Mouse (Mus musculus) right cerebral cortex, adult 18-20 months (tissue): ENCODE measurements around the gene Mtln.

Experiments
- DNase-seq: peaks from one replicate; pipeline ENCODE4 v3.0.0; 2022; ENCODE audit warnings: mixed read lengths

Gene Mtln

DNA sequence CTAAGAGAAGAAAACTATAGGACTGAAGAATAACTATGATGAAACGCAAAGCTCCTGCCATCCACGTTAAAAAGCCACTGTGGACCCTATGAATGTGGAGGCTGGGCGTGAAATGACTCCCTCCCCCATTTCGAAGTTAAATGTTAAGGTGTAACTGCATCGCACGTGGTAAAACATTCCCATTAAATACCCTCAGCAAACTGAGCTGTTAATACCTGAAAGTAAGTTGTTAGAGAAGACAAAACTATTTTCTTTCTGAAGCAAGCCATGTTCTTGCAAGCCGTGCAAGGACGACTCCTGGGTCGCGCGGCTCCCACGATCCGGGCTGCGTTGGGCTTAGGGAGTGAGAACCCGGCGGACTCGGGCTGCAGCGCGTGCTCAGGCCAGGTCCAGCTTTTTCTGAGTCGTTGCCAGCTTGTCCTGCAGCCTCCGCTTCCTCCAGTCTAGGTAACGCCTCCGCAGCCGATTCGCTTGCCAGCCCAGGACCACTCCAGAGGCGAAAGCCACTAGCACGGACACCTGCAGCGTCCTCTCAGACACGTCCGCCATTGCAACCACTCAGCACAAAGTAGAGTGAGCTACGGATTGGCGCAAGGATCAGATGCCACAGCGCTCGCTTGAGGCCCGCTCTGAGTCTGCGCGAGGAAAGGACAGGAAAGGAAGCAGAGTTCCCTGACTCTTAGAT is at the start of gene Mtln:
Mtln (minus strand) TSS at position 570 of the 685 bp plus-strand sequence.
- DNase-seq: peak; percentile 94

GRCm38 (mm10) chr2:127841402-127841801 is 49.1 kb upstream of the Mtln start:
- no peak for DNase-seq

- no peak for DNase-seq
Observed at GRCm38 (mm10) chr2:127839425-127839824, 47.1 kb upstream of the Mtln start.

DNA sequence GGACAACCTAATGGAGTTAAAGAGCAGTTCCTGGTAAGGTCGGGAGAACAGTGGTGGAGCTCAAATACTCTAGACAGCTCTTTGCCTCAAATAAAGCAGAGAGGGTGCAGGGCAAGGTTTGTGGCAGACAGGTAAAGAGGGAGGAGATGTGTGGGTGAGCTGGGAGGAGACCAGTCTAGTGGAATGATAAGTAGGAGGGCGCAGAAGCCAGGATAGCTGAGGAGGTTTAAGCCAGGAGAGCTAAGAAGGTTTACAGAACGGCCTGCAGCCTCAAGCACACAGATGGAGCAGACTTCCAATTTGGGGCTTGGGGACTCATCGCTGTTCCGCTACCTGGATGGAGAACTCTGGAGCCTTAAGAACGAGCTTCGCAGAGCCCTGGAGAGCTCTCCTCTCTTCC is 46.3 kb upstream of the Mtln start, which contains the start of gene Acoxl:
Acoxl (plus strand) TSS at position 301 of the 400 bp plus-strand sequence.
- no peak for DNase-seq

DNA sequence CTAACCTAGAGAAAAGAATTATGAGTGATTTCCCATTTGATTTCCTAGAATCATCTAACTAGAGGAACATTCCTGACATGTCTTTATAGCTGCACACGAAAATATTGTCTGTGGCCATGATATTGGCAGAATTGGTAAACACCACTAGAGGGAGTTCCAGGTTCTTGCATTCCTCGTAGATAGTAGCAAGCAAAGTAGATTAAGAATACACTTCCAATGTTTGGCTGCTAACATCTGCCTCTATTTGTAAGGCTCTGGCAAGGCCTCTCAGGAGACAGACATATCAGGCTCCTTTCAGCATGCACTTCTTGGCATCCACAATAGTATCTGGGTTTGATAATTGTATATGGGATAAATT is 40.5 kb upstream of the Mtln start:
- no peak for DNase-seq

- DNase-seq: no peak
Observed at GRCm38 (mm10) chr2:127832103-127832832, 40.0 kb upstream of the Mtln start.

DNA sequence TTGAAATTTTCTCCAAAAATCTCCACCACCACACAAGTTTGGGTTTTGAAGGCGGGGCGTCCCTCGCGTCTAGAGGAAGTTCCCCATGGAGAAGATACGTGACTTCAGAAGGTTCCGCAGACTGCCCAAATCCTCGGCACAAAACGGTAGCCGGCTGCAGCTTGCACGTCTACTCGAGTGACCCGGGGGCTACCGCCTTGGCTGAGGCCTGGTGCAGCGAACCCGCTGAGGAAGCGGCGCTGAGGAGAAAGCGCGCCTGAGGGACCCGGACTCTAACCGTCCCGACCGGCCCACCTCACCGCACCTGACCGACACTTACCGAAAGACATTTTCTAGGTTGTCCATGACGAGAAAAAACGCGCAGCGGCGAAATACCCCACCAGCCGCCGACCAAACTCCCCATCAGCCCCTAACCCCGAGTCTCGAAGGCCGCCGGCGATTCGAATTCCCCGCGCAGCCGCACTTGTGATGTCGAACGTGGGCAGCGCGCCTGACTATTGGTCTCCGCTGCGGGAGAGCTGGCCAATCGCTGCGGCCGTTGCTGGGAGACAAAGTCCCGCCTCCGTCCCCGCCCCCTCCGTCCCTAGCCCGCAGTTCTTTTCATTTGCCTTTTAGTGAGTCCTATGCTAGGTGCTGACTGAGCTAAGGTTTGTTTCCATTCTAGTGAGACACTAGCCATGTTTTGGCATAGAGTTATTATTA is 39.3 kb upstream of the Mtln start, which contains the start of gene Bub1:
Bub1 (minus strand) TSS at position 465 of the 702 bp plus-strand sequence.
- peak; percentile 94 for DNase-seq

DNA sequence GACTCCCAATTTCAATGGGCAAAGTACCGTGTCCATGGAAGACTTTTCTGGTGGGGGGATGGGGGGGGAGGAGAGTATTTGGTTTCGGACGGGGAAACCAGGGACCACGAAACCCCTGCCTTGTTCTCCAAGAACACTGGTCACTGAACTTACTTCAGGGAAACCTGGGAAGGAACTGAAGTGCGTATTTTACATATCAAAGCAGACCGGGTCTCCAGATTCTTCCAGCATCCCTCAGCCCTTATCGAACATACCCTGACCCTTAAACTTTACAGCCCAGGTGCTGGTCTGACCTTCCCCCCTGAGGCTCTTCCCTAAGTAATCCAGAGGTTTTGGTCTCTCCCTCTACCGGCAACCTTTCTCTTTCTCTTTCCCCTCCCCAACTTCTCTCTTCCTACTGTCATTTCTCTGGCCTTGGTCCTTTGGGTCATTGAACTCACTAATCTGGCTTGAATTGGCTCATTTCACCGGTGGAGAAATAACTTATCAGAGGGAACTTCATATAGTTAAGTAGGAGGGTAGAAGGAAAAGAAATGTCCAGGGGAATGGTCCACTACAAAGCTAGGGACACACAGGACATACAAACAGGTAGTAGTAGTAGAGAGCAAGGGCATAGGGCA is 2.5 kb downstream of the Mtln start:
- DNase-seq: no peak

- no peak for DNase-seq
Observed at GRCm38 (mm10) chr2:127789138-127789537, 3.1 kb downstream of the Mtln start.

GRCm38 (mm10) chr2:127788440-127789116 is 3.7 kb downstream of the Mtln start, which contains the start of gene Nphp1:
Gene Nphp1, minus strand, starts transcription at chr2:127788897.
- peak; percentile 88 for DNase-seq

DNA sequence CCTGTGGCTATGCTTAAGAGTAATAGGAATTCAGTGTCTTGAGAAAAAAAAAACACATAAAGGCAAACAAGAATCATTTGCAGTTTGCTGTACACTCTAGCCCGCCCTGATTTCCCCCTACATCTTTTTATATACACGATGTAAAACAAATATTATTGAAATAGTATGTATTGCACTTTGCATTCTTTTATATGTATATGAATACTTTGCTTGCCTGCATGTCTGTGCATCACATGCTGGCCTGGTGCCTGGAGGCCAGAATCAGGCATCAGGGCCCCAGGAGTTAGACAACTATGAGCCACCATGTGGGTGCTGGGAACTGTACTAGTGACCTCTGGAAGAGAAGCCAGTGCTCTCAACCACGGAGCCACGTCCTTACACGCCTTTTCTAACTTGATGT is 5.1 kb downstream of the Mtln start:
- no peak for DNase-seq

GRCm38 (mm10) chr2:127778451-127778850 is 13.8 kb downstream of the Mtln start:
- DNase-seq: no peak

- DNase-seq: no peak
Observed at GRCm38 (mm10) chr2:127775013-127775412, 17.3 kb downstream of the Mtln start.

- DNase-seq: no peak
Observed at GRCm38 (mm10) chr2:127774578-127774941, 17.7 kb downstream of the Mtln start.

DNA sequence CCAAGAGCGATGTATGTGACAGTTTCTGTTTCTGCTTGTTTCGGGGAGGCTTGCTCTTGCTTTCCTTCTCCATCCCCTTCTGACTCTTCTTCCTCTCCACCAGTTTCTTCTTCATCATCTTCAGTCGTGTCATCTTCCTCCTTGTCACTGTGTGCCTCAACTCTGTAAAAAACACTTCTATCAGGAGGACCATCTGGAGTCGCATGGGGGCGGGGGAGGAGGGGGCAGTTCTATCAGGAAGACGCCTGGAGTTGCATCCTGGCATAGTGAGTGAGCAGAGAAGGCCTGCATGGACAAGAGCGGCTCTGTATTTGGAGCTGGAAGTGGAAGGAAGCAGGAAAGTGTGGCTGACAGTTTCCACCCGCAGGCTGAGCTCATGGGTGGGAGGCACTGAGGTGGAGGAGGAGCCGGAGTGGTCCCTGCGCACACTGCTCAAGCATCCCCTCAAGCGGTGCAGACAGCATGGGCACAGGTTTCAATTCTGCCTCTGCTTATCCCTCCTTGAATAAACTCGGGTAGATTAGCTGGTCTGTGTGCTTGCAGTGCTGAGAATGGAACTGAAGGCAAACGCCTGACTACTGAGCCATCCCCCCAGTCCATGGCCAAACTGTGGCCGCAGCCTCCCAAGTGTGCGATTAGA is 18.2 kb downstream of the Mtln start:
- DNase-seq: peak; percentile 24

DNA sequence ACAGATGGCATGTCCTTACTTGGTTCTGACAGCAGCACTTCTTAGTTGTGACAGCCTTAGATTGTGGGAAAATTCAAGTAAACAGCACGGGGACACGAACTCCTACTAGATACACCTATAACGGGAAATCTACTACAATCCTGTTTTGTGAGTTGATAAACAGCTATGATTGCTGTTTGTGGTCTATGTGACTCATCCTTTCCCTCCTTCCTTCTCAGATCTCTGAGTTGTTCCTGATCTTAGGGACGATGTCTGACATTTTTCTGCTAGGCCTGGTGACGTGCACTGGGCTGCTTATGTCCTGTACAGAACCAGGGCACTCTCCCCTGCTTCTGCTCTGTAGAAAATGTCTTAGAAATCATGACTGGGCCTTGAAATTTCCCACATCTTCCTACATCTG is 30.7 kb downstream of the Mtln start:
- no peak for DNase-seq

- DNase-seq: no peak
Observed at GRCm38 (mm10) chr2:127760429-127761000, 31.8 kb downstream of the Mtln start.

GRCm38 (mm10) chr2:127760014-127760413 is 32.3 kb downstream of the Mtln start:
- DNase-seq: no peak

DNA sequence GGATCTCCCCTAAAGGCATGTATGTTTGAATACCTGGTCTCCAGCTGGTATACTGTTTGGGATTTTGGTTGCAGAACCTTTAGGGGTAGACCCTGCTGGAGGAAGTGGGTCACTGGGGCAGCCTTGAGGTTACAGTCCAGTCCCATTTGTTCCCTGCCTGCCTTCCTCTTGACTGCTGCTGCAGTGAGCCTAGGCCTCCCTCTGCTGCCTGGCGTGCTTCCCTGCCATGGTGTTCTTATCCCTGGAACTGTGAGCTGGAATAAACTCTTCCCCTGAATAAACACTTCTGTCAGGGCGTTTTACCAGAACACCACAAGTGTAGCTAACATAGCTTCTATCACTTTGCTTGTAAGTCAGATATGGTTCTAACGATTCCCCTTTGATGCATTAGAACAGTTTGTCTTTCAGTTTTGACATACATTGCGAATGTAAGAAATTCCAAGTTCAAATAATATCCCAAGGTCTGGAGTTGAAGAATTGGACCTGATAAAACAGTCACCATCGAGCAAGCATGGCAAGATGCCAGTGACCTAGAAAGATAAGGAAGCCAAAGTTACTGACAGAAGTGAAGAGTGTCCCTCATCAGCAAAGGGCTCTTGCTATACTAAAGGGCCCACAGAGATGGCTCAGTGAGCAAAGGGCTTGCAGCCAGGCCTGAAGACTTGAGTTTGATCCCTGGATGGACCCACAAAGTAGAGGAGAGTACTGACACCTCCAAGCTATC is 33.0 kb downstream of the Mtln start:
- DNase-seq: no peak

- DNase-seq: peak; percentile 44
Observed at GRCm38 (mm10) chr2:127757171-127757570, 35.1 kb downstream of the Mtln start.

DNA sequence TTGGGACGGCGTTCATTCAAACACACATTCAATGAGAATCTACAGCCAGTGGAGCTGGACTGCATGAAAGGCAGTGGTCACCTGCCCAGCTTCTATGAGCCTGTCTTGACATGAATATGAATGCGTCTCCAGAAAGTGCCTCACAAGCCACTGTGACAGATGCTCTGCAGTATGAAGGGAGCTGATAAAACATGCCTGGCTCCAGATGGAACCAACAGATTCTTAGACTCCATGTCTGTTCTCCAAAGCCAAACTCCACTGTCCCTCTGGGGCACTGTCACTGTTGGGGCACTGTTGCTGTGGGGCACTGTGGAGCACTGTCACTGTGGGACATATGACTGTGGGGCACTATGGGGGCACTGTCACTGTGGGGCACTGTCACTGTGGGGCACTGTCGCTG is 38.2 kb downstream of the Mtln start:
- DNase-seq: no peak
